Mouse (Mus musculus): ENCODE data around the gene Olfr1358. TPM values are rescaled to one million over a fixed set of nuclear protein-coding genes. Genes with fewer than 3 reads are reported as not detected.
"Not testable (repeated sequence)": the region's sequence is repeated elsewhere in the genome, so short reads cannot be mapped to it uniquely, and the experiment has no call there.

The Olfr1358 gene
- polyA plus RNA-seq, 1 experiment from 2014 or later, result not detected

- 12% methylated on average over 26 of the region's 26 CpGs for WGBS
- Histone ChIP-seq H3K9ac (no peak overlapping the region), H3K27me3 (peaks cover 27% of the 10 kb centered on the region), H3K36me3 (no peaks in the 10 kb centered on the region), H3K9me3 (no peaks in the 10 kb centered on the region), H3K4me1 (replicated peaks) (no peaks in the 10 kb centered on the region; the same call in 1 of the 2 replicates), H3K27ac (no peak overlapping the region), H3K4me2 (peak overlapping the region; percentile 45), H3K4me3 (peak overlapping the region; percentile 19; the same call in 1 of the 2 replicates)
- ATAC-seq (ENCODE audit: low FRiP score), result peak; percentile 55
Observed at GRCm38 (mm10) chr10:78487431-78488086, 29.7 kb upstream of the Olfr1358 start.

DNA sequence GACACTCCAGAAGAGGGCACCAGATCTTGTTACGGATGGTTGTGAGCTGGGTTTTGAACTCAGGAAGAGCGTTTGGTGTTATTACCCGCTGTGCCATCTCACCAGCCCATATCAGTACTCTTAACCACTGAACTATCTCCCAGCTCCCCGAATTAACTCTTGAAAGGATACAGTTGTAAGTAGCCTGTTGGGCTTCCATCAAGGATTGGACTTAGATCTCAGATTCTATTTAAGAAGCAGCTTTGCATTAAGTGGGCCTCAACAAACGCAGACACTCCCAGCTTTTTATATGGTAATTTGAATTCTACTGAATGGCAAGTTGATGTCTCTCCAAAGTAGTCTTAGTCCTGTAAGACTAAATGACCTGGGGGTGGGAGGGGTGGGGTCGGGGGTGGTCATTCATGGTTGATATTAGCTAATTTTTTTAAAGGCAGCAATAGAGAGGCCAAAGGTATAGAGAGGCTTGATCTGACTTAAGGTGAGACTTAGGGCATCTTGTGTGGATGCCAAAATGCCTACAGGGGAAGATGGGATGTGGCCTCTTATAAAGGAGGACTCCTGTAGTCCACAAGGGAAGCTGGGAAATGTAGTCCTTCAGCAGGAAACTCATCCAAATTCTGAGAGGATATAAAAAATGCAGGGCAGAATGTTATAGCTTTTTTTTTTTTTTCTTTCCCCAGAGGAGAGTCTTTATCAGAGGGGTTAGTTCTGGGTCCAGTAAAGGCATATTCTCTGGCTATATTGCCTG is 14.1 kb upstream of the Olfr1358 start:
- Histone ChIP-seq H3K27me3 (no peaks in the 10 kb centered on the region), H3K9ac (no peak overlapping the region), H3K4me2 (no peak overlapping the region), H3K27ac (no peak overlapping the region), H3K36me3 (no peaks in the 10 kb centered on the region), H3K9me3 (no peaks in the 10 kb centered on the region), H3K4me1 (replicated peaks) (no peaks in the 10 kb centered on the region), H3K4me3 (no peak overlapping the region)
- WGBS, result 82% methylated on average over 6 of the region's 6 CpGs
- no peak for ATAC-seq (ENCODE audit: low FRiP score)

GRCm38 (mm10) chr10:78519792-78520191 is 2.6 kb downstream of the Olfr1358 start:
- Histone ChIP-seq H3K9me3 (no peaks in the 10 kb centered on the region), H3K4me2 (no peak overlapping the region), H3K27me3 (no peaks in the 10 kb centered on the region), H3K4me3 (no peak overlapping the region), H3K9ac (no peak overlapping the region), H3K27ac (no peak overlapping the region), H3K4me1 (replicated peaks) (no peaks in the 10 kb centered on the region), H3K36me3 (no peaks in the 10 kb centered on the region)
- no peak for ATAC-seq (ENCODE audit: low FRiP score)
- 91% methylated on average over 9 of the region's 9 CpGs for WGBS

GRCm38 (mm10) chr10:78520260-78521005 is 3.2 kb downstream of the Olfr1358 start:
- no peak overlapping the region for H3K4me3 ChIP-seq
- H3K4me1 ChIP-seq (replicated peaks), result no peaks in the 10 kb centered on the region
- no peaks in the 10 kb centered on the region for H3K9me3 ChIP-seq
- no peak overlapping the region for H3K4me2 ChIP-seq
- no peaks in the 10 kb centered on the region for H3K27me3 ChIP-seq
- WGBS, result 57% methylated on average over 17 of the region's 17 CpGs
- H3K36me3 ChIP-seq, result no peaks in the 10 kb centered on the region
- ATAC-seq (ENCODE audit: low FRiP score), result no peak
- no peak overlapping the region for H3K27ac ChIP-seq
- H3K9ac ChIP-seq, result no peak overlapping the region

DNA sequence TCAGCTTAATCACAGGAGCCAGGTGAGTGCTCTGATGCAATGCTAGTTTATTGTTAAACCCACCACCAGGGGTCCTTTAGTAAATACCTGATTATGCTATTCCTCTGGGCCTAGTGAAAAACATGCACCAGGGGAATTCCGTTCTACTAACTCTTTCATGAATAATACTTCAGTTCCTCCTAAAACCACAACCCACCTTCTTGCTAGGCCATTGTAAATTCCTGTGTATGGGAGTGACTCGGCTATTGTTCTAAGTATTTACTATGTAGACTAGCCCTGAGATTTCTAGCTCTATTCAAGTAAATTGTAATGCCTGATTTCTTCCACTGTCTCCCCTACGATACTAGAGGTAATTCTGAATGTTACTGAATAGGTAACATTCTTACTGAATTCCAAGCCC is 7.8 kb downstream of the Olfr1358 start:
- not testable (repeated sequence) for ATAC-seq (ENCODE audit: low FRiP score); H3K27ac ChIP-seq; H3K36me3 ChIP-seq; H3K9ac ChIP-seq; H3K4me3 ChIP-seq; H3K27me3 ChIP-seq; H3K4me2 ChIP-seq; H3K4me1 ChIP-seq (replicated peaks); H3K9me3 ChIP-seq
- 67% methylated on average over 3 of the region's 3 CpGs for WGBS

GRCm38 (mm10) chr10:78525511-78525910 is 8.3 kb downstream of the Olfr1358 start:
- 71% methylated on average over 4 of the region's 4 CpGs for WGBS
- no peak overlapping the region for H3K9ac ChIP-seq
- H3K9me3 ChIP-seq, result no peaks in the 10 kb centered on the region
- H3K4me2 ChIP-seq, result no peak overlapping the region
- H3K4me1 ChIP-seq (replicated peaks), result no peaks in the 10 kb centered on the region
- no peak overlapping the region for H3K4me3 ChIP-seq
- no peaks in the 10 kb centered on the region for H3K27me3 ChIP-seq
- no peak for ATAC-seq (ENCODE audit: low FRiP score)
- no peaks in the 10 kb centered on the region for H3K36me3 ChIP-seq
- no peak overlapping the region for H3K27ac ChIP-seq

DNA sequence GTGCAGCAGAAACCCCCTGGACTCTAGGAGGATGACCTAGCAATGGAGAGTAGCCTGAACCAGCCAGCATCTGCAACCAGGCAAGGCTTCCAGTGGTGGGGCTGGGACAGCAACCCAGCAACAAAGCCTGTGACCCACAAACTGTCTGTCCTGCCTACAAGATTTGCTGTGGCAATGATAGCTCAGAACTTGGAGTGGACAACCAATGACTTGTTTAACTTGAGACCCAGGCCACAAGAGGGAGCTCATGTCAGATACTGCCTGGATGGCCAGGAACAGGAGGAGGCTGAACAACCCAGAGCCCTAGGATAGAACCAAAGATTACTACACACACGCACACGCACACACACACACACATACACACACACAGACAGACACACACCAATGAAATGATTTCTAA is 23.7 kb downstream of the Olfr1358 start:
- Histone ChIP-seq H3K4me3 (no peak overlapping the region), H3K4me1 (replicated peaks) (no peaks in the 10 kb centered on the region), H3K9me3 (no peaks in the 10 kb centered on the region), H3K27ac (no peak overlapping the region), H3K4me2 (no peak overlapping the region), H3K36me3 (no peaks in the 10 kb centered on the region), H3K27me3 (no peaks in the 10 kb centered on the region), H3K9ac (no peak overlapping the region)
- 64% methylated on average over 2 of the region's 2 CpGs for WGBS
- ATAC-seq (ENCODE audit: low FRiP score), result no peak

- 91% methylated on average over 1 of the region's 1 CpGs for WGBS
- no peak overlapping the region for H3K27ac ChIP-seq
Observed at GRCm38 (mm10) chr10:78565070-78565469, 47.8 kb downstream of the Olfr1358 start.

DNA sequence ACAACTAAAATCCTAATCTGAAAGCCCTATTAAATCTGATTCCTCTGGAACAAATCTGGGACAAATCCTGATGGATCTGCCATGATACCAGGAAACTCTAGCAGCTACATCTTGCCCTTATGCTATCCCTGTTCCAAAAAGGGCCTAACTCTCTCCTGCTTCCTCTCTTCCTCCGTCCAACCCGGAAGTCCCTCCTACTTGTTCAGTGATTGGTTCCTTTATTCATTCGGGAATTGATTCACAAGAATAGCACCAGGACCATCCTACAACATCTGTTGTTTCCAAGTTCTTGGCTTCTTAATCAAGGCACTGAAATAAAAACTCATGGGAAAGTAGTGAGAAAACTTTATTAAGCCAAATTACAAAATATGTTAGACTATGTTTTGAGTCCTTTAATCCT is 52.0 kb downstream of the Olfr1358 start:
- H3K27ac ChIP-seq, result no peak overlapping the region
- H3K9ac ChIP-seq, result no peak overlapping the region
- H3K9me3 ChIP-seq, result no peaks in the 10 kb centered on the region
- H3K4me2 ChIP-seq, result no peak overlapping the region
- 0 out of 2 replicates have a peak, but pooled peaks cover 3% of the 10 kb centered on the region for H3K4me1 ChIP-seq (replicated peaks)
- 79% methylated on average over 3 of the region's 3 CpGs for WGBS
- no peak for ATAC-seq (ENCODE audit: low FRiP score)
- no peaks in the 10 kb centered on the region for H3K36me3 ChIP-seq
- H3K27me3 ChIP-seq, result no peaks in the 10 kb centered on the region
- no peak overlapping the region for H3K4me3 ChIP-seq

More at GRCm38 (mm10) chr10:78565070-78565469, 47.8 kb downstream of the Olfr1358 start:
- H3K4me1 ChIP-seq (replicated peaks), result no peaks in the 10 kb centered on the region
- ATAC-seq (ENCODE audit: low FRiP score), result no peak
- no peak overlapping the region for H3K4me2 ChIP-seq
- no peaks in the 10 kb centered on the region for H3K36me3 ChIP-seq
- no peak overlapping the region for H3K9ac ChIP-seq
- no peak overlapping the region for H3K4me3 ChIP-seq
- H3K27me3 ChIP-seq, result no peaks in the 10 kb centered on the region
- H3K9me3 ChIP-seq, result no peaks in the 10 kb centered on the region

- H3K4me1 ChIP-seq (replicated peaks), result 0 out of 2 replicates have a peak, but pooled peaks cover 3% of the 10 kb centered on the region
- H3K27me3 ChIP-seq, result no peaks in the 10 kb centered on the region
- no peak overlapping the region for H3K4me2 ChIP-seq
- WGBS, result 71% methylated on average over 3 of the region's 3 CpGs
- H3K4me3 ChIP-seq, result no peak overlapping the region
- no peak for ATAC-seq (ENCODE audit: low FRiP score)
- no peaks in the 10 kb centered on the region for H3K36me3 ChIP-seq
- H3K27ac ChIP-seq, result no peak overlapping the region
- no peaks in the 10 kb centered on the region for H3K9me3 ChIP-seq
- no peak overlapping the region for H3K9ac ChIP-seq
Observed at GRCm38 (mm10) chr10:78569686-78570085, 52.5 kb downstream of the Olfr1358 start.

Measured in hindbrain, embryonic 13.5 days (tissue).